Mouse (Mus musculus) retina, postnatal 1 day (tissue): ENCODE measurements around the gene Snx20.
A peak's percentile ranks its signal among the peaks of the same experiment; 100 is the strongest.

ENCODE experiments used
- DNase-seq: peaks from one replicate; pipeline ENCODE4 v3.0.0-alpha.2; 2012

Snx20 gene

DNA sequence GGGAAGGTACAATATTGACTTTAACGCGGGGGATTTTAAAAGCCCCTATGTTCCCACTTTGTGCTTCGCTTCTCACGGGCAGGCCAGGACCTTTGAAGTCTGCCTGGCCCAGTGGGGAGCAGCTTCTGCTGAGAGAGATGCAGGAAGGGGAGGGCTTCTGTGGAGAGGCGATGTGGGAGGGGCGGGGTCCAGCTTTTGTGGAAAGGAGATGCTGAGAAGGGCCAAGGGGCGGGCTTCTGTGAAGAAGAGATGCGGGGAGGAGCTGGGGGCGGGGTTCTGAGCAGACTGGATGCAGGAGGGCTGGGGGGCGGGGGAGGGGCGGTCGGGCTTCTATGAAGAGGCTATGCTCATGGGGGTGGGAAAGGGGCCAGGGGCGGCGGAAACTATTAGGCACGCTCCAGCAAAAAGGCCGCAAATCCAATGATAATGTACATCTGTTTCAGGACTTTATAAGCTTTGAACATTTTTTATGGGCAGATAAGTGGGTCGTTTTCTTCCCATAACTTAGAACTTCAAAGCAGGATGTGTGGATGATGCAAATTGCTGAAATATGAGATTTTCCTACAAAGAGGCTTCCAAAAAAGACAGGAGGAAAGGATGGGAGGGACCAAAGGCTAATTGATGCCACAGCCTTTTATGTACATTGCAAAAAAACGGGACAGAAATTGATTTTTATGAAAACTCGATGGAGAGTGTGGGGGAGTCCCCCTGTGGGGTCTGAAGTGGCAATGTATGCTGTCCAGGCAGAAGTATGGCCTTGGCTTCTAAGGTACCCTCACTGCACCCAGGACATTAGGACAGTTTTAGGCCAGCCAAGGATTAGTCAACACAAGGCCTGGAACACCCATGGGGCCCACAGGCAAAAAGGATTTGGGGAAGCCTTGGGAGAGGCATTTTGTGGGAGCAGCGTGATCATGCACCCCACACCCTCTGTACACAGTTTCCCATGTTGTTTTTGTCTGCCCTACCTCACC is 31.6 kb downstream of the Snx20 start:
- DNase-seq = peak; percentile 94

DNA sequence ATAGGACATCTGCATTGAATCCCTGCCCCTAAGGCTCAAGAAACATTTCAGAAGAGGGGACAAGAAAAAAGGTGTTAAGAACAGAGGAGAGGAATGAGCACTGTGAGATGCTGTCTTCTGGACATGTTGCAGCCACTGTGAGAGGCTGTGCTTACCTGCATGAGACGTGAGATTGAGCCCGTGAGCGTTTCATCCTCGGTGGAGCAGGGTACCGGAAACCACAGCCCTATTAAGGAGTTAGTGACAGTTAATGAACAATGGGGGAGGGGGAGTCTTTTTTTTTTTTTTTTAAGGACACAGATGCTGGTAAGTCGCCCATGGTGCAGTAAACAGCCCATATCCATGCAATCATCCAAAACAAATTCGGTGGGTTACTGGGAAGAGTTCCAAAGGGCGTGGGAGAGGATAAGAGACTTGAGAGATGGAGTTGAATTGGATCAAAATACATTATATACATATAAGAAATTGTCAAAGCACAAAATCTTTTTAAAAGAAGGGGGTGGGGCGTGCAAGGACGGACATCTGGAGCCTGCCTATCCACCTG is 32.4 kb downstream of the Snx20 start:
- DNase-seq = peak; percentile 63

DNA sequence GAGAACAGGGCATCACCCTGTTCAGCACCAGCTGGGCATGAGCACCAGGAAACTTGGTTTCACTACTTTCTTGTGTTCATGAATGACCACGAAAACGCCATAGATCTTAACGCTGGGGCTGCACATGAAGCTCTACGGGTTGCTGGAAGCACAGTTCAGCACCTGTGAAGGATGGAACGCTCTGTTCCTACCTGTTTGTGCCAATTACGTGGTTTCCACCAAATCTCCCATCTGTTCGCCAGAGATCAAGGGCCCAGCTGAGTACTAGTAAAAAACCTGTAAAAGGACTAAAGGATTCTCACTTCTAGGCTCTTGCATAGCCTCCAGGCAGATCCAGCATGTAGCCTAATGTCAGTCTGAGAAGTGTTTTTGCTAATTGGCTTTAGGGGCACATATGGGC is 36.4 kb downstream of the Snx20 start:
- peak; percentile 27 for DNase-seq

DNA sequence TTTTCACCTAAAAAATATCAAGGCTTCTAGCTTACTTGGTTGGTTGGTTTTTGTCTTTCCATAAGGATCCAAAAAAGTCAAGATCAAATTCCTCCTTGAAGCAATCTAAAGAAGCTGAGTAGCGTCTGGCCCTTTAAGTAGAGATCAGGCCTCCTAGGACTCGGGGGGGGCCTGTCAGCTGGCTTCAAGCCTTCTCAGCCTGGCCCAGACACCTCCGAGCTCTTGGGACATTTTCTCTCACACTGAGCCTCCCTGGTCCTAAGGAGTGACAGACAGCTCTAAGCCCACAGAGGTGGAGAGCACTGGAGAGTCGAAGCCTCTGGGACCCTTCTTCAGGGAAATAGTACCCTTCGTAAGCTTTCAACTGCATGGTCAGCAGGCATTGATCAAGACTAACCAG is 37.4 kb downstream of the Snx20 start:
- no peak for DNase-seq

DNA sequence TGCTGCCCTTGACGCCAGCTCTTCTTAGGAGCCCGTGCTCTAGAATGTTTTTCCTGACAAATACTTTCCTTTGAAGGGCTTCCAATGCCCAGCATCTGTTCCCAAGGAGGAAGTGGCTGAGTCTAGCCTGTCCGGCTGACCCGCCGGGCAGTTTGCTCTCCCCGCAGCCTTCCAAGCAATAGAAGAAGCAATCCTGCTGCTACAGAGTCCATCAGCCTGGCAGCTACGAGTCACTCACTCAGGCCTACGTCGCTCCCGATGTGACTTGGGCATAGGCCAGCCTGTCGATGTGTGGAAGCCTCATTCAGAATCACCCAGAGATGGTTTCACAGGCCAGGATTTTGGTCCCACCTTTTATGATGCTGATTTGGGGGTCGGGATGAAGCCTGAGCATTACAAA is 39.9 kb downstream of the Snx20 start:
- no peak for DNase-seq

DNA sequence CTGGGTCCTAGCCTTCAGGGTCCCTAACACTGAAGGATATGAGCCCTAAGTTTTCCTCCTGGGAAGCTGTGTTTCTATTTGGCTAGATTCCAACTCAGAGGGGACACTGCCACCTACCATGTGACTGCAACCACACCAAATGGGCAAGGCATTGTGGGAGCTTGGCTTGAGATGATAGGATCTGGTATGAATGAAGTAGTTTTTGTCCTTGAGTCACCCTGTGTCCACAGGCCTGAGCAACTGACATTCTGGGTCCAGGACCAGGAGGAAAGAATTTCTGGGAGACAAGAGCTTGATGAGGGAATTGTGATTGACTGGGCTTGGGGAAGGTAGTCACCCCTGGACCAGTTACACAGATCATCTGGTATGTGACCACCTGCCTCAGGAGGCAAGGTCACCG is 42.0 kb downstream of the Snx20 start:
- DNase-seq = peak; percentile 31

DNA sequence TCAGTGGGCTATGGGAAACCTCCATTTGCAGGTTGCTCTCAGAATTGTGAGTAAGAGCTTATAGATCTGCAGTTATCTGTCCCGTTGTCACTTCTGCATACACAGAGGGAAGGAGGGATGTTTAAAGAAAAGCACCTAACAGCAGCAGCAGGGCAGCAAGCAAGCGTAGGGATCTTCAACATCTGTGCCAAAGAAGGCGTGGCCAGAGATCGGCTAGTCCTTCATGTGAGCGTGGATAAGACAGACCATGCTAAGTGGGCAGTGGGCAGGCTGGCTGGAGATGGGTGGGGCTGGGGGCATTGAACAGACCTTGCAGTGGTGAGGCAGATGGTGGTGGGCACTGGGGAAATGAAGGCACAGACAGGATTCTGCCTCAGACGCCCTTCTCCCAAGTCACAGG is 45.7 kb downstream of the Snx20 start:
- DNase-seq = no peak

DNA sequence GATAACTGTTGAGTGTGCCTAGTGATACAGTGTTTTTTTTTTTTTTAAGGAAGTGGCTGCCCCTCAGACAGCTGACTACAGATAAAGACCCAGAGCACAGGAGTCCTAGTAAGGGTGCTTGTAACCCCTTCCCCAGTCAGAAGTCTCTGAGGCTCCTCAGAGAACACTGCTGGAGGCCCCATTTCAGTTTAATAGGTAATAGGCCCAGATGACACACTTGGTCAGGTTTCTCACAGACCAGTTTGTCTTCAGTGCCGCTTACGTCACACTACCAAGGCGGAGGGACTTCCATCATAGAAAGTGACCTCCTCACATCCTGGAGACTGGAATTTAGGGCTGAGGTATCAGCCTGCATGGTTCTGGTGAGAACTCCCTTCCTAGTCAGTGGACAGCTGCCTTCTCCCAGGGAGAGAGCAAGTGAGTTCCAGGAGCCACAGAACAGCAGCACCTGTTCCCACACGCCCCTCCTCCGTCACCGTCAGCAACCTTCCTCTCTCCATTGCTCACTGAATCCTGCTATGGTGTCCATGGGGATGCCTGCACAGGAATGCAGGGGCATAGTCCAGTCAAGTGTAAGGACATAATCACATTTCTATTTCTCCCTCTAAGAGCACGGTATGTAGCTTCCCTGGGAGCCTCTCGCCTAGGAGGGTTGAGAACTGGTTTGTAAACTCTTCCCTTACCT is 47.6 kb downstream of the Snx20 start:
- no peak for DNase-seq

DNA sequence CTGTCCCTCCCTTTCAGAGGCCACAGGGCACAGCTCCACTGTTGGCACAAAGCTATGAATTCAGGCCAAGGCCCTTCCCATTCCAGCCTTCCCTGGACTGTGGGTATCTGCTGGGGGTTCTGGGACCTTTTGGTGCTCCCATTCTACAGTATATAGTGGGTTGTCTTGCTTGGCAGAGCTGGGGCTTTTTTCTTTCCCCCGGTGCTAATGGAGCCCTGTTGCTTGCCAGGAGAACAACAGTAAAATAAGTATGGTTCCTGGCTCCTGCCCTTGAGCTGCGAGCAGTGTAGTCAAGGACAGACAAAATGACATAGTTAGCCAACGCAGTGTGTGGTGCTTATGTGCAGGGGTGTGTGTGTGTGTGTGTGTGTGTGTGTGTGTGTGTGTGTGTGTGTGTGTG is 52.1 kb downstream of the Snx20 start:
- DNase-seq = no peak

DNA sequence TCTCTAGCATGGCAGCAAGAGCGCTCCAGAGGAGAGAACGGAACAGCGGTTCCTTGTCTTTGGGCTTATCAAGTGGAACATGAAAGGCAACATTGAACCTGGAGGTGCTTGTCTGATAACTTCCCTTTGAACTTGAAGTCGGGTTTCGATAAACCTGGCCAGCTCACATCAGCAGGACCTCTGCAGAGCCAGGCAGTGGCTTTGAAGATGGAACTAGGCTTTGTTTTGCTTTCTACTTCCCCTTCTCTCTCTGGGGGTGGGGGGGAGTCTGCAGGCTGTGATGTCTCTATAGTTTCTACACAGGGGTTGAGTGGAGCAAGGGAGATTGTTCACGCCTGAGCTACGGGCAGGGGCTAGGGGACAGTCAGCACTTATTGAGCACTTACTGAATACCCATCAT is 55.1 kb downstream of the Snx20 start:
- DNase-seq = no peak

DNA sequence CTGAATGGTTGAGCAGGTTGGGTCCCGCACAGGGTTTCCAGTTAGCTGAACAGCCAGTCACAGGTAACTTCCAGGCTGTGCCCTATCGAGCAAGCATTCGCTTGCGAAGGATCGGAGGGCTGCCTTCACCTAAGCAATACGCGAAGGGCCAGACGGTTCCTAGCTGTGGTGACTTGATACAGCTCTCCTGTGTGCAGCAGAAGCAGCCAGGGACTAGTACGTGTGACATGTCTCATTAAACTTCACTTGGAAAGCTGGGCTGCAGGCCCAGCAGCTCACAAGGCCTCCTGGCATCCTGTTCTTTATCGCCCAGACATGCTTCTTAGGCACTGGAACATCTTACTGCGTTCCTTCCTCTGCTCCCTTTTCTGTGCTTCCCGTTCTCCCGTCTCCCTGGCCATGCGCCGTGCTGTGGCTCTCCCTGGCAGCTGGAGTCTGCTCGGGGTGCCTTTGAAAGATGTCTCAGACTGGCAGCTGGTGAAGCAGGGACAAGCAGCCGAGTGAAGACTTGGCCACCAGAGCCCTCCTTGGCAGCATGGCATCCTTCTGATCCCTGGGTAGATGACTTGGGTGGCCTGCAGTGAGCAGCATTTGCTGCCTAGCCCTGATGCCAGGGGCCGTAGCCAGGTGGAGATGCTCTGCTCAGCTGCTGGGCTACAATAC is 56.1 kb downstream of the Snx20 start:
- no peak for DNase-seq

DNA sequence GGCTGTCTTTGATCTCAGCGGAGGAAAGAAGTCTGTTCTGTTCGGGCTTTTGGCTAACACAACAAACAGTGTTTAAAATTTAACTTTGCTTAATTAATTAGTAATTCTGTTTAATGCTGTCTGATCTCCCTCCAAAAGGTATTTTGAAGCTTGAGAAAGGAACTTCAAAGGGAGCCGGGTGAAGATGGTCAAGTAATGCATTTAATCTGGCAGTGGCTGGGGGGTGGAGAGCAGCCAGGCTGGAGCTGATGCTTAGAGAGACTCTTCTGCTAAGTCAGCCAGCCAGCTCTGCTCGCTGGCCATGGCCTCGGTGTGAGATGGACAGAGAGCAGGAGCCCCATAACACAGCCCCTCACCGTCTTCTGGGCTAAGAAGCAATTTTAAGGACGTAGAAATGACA is 56.7 kb downstream of the Snx20 start:
- no peak for DNase-seq

DNA sequence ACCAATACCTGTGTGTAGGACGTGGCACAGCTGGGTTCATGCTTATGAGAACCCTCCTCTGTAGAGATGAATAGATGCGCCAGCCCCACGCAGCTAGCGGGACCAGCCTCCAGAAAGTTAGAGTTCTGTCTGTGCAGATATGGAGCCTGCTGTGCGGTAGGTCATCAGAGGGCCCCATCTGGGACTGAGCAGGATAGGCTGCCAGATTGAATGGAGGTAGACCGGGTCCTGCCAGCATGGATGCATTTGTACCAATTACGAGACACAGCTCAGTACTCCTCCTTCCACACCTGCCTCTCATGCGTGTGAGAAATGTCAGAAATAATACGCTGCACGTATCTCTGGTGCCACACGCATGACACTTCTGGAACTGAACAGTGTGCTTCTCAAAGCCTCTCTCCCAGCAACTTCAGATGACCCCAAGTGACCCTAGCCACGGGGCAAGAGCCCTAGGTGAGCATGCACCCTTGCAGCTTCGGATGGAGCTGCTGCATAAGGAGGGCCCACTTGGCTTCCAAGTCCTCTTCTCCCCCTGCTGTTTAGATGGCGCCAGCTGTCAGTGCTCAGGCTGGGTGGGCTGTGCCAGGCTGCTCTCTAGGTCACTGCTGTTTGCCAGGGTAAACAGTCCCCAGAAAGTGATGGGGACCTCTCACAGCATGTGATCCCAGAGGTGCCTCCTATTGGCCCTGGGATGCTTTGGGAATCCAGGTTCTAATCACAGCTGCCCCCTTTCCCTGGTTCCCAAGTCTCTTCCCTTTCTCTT is 57.3 kb downstream of the Snx20 start:
- DNase-seq = peak; percentile 32

DNA sequence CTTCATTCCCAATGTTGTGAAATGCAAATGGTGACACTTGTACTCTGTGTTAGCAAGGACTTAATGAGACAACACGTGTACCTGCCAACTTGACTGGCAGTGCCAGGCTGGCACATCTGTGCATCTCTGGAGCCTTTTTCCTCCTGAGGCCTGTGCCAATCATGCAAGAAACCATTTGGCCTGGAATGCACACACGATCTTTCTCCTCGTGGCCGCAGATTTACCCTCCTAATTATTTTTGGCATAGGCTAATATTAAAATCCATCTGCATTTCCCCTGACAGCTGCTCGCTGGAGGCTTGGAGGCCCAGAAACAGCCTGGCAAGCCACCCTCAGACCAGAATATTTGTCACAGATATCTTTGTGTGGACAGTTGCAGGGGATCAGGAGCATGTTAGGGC is 58.3 kb downstream of the Snx20 start:
- no peak for DNase-seq
